Mouse (Mus musculus) midbrain, postnatal 0 days (tissue): ENCODE results near the gene Susd5. TPM values are rescaled to one million over a fixed set of nuclear protein-coding genes. Genes with fewer than 3 reads are reported as not detected.
"Not testable (repeated sequence)": the region's sequence is repeated elsewhere in the genome, so short reads cannot be mapped to it uniquely, and the experiment has no call there.

Source experiments
- ATAC-seq: fragments of 200-750 bp; cut with Nextera tagmentation; 2 replicates; pipeline ENCODE4 v1.8.0; 2017; ENCODE audit warnings: moderate number of reproducible peaks, mild to moderate bottlenecking, moderate TSS enrichment, moderate library complexity; ENCODE audit not compliant: low FRiP score
- DNase-seq: peaks from one replicate; pipeline ENCODE4 v3.0.0-alpha.2; 2015; ENCODE audit warnings: low spot score
- H3K27ac ChIP-seq: fragments of 300-500 bp; sonication (generic); 2 replicates; pipeline ENCODE4 v1.5.1; 2014; ENCODE audit warnings: low read depth, mild to moderate bottlenecking, low read length, mixed read lengths
- H3K27me3 ChIP-seq: fragments of 300-500 bp; sonication (generic); 2 replicates; pipeline ENCODE4 v1.6.1; 2014; ENCODE audit warnings: low read length, control low read depth, mixed read lengths; ENCODE audit not compliant: insufficient read depth
- H3K36me3 ChIP-seq: fragments of 300-500 bp; sonication (generic); 2 replicates; pipeline ENCODE4 v1.6.1; 2014; ENCODE audit warnings: low read length, control low read depth, mixed read lengths; ENCODE audit not compliant: insufficient read depth
- H3K4me1 ChIP-seq: fragments of 300-500 bp; sonication (generic); 2 replicates; pipeline ENCODE4 v1.6.1; 2014; ENCODE audit warnings: mild to moderate bottlenecking, control low read depth, antibody characterized with exemption, low read length, mixed read lengths; ENCODE audit not compliant: insufficient read depth
- H3K4me2 ChIP-seq: fragments of 300-500 bp; sonication (generic); 2 replicates; pipeline ENCODE4 v1.6.1; 2014; ENCODE audit warnings: low read depth, mild to moderate bottlenecking, low read length, mixed read lengths; ENCODE audit not compliant: poor library complexity, severe bottlenecking
- H3K4me3 ChIP-seq: fragments of 300-500 bp; sonication (generic); 2 replicates; pipeline ENCODE4 v1.5.1; 2014; ENCODE audit warnings: low read depth, mild to moderate bottlenecking, low read length, moderate library complexity
- H3K9ac ChIP-seq: fragments of 300-500 bp; sonication (generic); replicated peaks from 2 replicates; pipeline ENCODE4 v1.6.1; 2014; ENCODE audit warnings: mild to moderate bottlenecking, low read length, moderate library complexity, mixed read lengths; ENCODE audit not compliant: poor library complexity, severe bottlenecking
- H3K9me3 ChIP-seq: fragments of 300-500 bp; sonication (generic); 2 replicates; pipeline ENCODE4 v1.6.1; 2016; ENCODE audit warnings: low read length, control low read depth
- CTCF ChIP-seq: IDR thresholded peaks from 2 replicates; pipeline ENCODE4 v1.5.1; 2016; ENCODE audit warnings: antibody characterized with exemption, mild to moderate bottlenecking
- WGBS: fragments of 180-500 bp; shearing (Covaris S2); extraction: QIAGEN DNeasy Blood & Tissue Kit; methylation state at CpG from one replicate; pipeline ENCODE4 v1.1.7; 2014; 5-methylcytosine and 5-hydroxymethylcytosine counted together
- polyA plus RNA-seq: library from polyadenylated mRNA; unstranded; fragments of >200 nt; fragmentation: Nextera tagmentation; extraction: Ambion mirVana; gene quantifications from 2 replicates; pipeline ENCODE4 v1.2.1, GENCODE M21; 2015
- total RNA-seq: library from RNA; depleted of rRNA; stranded (reverse); fragments of >200 nt; gene quantifications from 2 replicates; pipeline ENCODE4 v1.2.3, GENCODE M21; 2014

Gene Susd5
- total and polyA plus RNA-seq, 2 experiments from 2014 or later, result 1.1 to 2.4 TPM

GRCm38 (mm10) chr9:114110268-114110667 lies 53.3 kb downstream of the Susd5 start:
- DNase-seq (no peak), ATAC-seq (no peak)
- Histone ChIP-seq H3K4me2 (no peak overlapping the region), H3K4me1 (no peaks in the 10 kb centered on the region), H3K9ac (no peak overlapping the region), H3K4me3 (no peak overlapping the region), H3K27ac (no peak overlapping the region), H3K9me3 (no peaks in the 10 kb centered on the region), H3K27me3 (no peaks in the 10 kb centered on the region), H3K36me3 (no peaks in the 10 kb centered on the region)
- WGBS, result 77% methylated on average over 2 of the region's 2 CpGs
- no peak for TF ChIP-seq CTCF

DNA sequence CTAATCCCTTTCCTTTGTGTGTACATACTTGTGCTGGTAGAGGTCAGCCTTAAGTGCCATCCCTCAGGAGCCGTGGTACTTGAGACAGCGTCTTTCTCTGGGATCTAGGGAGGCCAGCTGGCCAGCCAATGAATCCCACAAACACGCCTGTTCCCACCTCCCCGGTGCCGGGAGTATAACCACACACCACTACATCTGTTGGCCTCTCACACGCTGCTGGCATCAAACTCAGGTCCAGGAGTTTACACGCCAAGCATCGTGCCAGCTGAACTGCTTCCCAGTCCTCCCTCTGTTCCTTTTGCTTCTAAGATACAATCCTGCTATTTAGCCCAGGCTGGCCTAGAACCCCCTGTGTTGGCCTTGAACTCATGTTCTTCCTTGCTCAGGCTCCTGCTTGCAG lies 54.2 kb downstream of the Susd5 start:
- Histone ChIP-seq H3K4me3 (no peak overlapping the region), H3K9ac (no peak overlapping the region), H3K27me3 (no peaks in the 10 kb centered on the region), H3K4me2 (no peak overlapping the region), H3K36me3 (no peaks in the 10 kb centered on the region), H3K27ac (no peak overlapping the region), H3K4me1 (no peaks in the 10 kb centered on the region), H3K9me3 (no peaks in the 10 kb centered on the region)
- no peak for TF ChIP-seq CTCF
- WGBS, result 90% methylated on average over 8 of the region's 8 CpGs
- no peak for ATAC-seq
- no peak for DNase-seq

GRCm38 (mm10) chr9:114112226-114112625 lies 55.3 kb downstream of the Susd5 start:
- H3K27me3 ChIP-seq, result no peaks in the 10 kb centered on the region
- 48% methylated on average over 6 of the region's 6 CpGs for WGBS
- no peak for ATAC-seq

GRCm38 (mm10) chr9:114113911-114114623 lies 57.1 kb downstream of the Susd5 start:
- no peak overlapping the region for H3K27ac ChIP-seq
- no peaks in the 10 kb centered on the region for H3K27me3 ChIP-seq
- no peak overlapping the region for H3K4me2 ChIP-seq
- H3K36me3 ChIP-seq, result no peaks in the 10 kb centered on the region
- H3K4me3 ChIP-seq, result no peak overlapping the region
- no peaks in the 10 kb centered on the region for H3K4me1 ChIP-seq
- 89% methylated on average over 18 of the region's 18 CpGs for WGBS
- DNase-seq (no peak), ATAC-seq (no peak)
- H3K9ac ChIP-seq, result no peak overlapping the region
- H3K9me3 ChIP-seq, result no peaks in the 10 kb centered on the region
- TF ChIP-seq CTCF, result no peak

More at GRCm38 (mm10) chr9:114112226-114112625, 55.3 kb downstream of the Susd5 start:
- Histone ChIP-seq H3K27ac (no peak overlapping the region), H3K9ac (no peak overlapping the region), H3K4me3 (no peak overlapping the region), H3K9me3 (no peaks in the 10 kb centered on the region), H3K4me1 (no peaks in the 10 kb centered on the region), H3K4me2 (no peak overlapping the region), H3K36me3 (no peaks in the 10 kb centered on the region)
- peak; percentile 65 for DNase-seq
- no peak for TF ChIP-seq CTCF

DNA sequence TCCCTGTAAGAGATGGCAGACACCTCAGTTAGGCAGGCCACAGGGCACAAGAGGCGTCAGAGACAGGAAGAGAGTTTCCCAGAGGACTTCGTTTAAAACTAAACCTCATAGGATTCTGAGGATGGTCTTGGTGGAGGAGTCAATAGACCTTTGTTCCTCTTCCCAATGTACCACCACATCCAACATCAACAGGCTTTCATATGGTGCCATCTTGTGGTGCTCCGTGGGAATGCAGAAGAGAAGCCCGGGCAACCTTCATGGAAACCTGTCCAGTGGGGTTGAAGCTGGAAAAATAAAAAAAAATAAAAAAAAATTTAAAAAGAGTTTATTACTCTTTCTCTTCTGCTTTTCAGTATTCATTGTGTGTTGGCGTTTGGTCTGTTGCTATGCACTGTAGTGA lies 59.7 kb downstream of the Susd5 start:
- H3K36me3 ChIP-seq, H3K27ac ChIP-seq, H3K9me3 ChIP-seq, ATAC-seq, H3K27me3 ChIP-seq, H3K4me2 ChIP-seq, H3K4me1 ChIP-seq, H3K9ac ChIP-seq, H3K4me3 ChIP-seq: not testable (repeated sequence)
- peak; percentile 52 for DNase-seq
- 19% methylated on average over 5 of the region's 5 CpGs for WGBS
- peak; percentile 78 for TF ChIP-seq CTCF

GRCm38 (mm10) chr9:114122862-114123261 lies 65.9 kb downstream of the Susd5 start:
- not testable (repeated sequence) for H3K4me3 ChIP-seq, H3K36me3 ChIP-seq, H3K27ac ChIP-seq, ATAC-seq, H3K9ac ChIP-seq, H3K27me3 ChIP-seq, H3K4me2 ChIP-seq, DNase-seq, H3K4me1 ChIP-seq, H3K9me3 ChIP-seq

GRCm38 (mm10) chr9:114129273-114129835 lies 72.4 kb downstream of the Susd5 start:
- not testable (repeated sequence) for ATAC-seq, DNase-seq, H3K36me3 ChIP-seq, H3K27ac ChIP-seq, H3K27me3 ChIP-seq, H3K4me1 ChIP-seq, H3K4me3 ChIP-seq, H3K9me3 ChIP-seq, H3K9ac ChIP-seq, H3K4me2 ChIP-seq
- 87% methylated on average over 1 of the region's 1 CpGs for WGBS
